Mouse (Mus musculus): ENCODE measurements around the gene Ifng. TPM values are rescaled to one million over a fixed set of nuclear protein-coding genes. Genes with fewer than 3 reads are reported as not detected.

Gene Ifng
- 0.50 TPM for polyA plus RNA-seq (2014; fragmentation: Illumina TruSeq; extraction: RNeasy Lipid Tissue Mini Kit (QIAGEN cat#74804); ENCODE audit: low read depth, low replicate concordance)

DNA sequence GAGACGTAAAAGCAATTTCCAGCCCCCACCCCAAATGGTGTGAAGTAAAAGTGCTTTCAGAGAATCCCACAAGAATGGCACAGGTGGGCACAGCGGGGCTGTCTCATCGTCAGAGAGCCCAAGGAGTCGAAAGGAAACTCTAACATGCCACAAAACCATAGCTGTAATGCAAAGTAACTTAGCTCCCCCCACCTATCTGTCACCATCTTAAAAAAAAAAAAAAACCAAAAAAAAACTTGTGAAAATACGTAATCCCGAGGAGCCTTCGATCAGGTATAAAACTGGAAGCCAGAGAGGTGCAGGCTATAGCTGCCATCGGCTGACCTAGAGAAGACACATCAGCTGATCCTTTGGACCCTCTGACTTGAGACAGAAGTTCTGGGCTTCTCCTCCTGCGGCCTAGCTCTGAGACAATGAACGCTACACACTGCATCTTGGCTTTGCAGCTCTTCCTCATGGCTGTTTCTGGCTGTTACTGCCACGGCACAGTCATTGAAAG is at the start of gene Ifng:
Ifng (plus strand) TSS at position 305 of the 499 bp plus-strand sequence.

Other genes with a start within 250 kb of the Ifng start
- gene Il22, start 236.1 kb upstream of the Ifng start, polyA plus RNA-seq (2014; fragmentation: Illumina TruSeq; extraction: RNeasy Lipid Tissue Mini Kit (QIAGEN cat#74804); ENCODE audit: low read depth, low replicate concordance) = not detected
- not detected for gene Gm32717, start 200.3 kb upstream of the Ifng start, polyA plus RNA-seq (2014; fragmentation: Illumina TruSeq; extraction: RNeasy Lipid Tissue Mini Kit (QIAGEN cat#74804); ENCODE audit: low read depth, low replicate concordance)
- gene Gm32802, start 182.4 kb upstream of the Ifng start, polyA plus RNA-seq (2014; fragmentation: Illumina TruSeq; extraction: RNeasy Lipid Tissue Mini Kit (QIAGEN cat#74804); ENCODE audit: low read depth, low replicate concordance) = not detected
- gene Iltifb, start 146.0 kb upstream of the Ifng start, polyA plus RNA-seq (2014; fragmentation: Illumina TruSeq; extraction: RNeasy Lipid Tissue Mini Kit (QIAGEN cat#74804); ENCODE audit: low read depth, low replicate concordance) = not detected
- gene Gm9040, start 114.1 kb upstream of the Ifng start, polyA plus RNA-seq (2014; fragmentation: Illumina TruSeq; extraction: RNeasy Lipid Tissue Mini Kit (QIAGEN cat#74804); ENCODE audit: low read depth, low replicate concordance) = not detected
- not detected for gene Gm9044, start 108.6 kb upstream of the Ifng start, polyA plus RNA-seq (2014; fragmentation: Illumina TruSeq; extraction: RNeasy Lipid Tissue Mini Kit (QIAGEN cat#74804); ENCODE audit: low read depth, low replicate concordance)
- gene Gm9045, start 103.2 kb upstream of the Ifng start, polyA plus RNA-seq (2014; fragmentation: Illumina TruSeq; extraction: RNeasy Lipid Tissue Mini Kit (QIAGEN cat#74804); ENCODE audit: low read depth, low replicate concordance) = not detected
- gene Gm9046, start 97.8 kb upstream of the Ifng start, polyA plus RNA-seq (2014; fragmentation: Illumina TruSeq; extraction: RNeasy Lipid Tissue Mini Kit (QIAGEN cat#74804); ENCODE audit: low read depth, low replicate concordance) = not detected
- not detected for gene Gm9048, start 92.4 kb upstream of the Ifng start, polyA plus RNA-seq (2014; fragmentation: Illumina TruSeq; extraction: RNeasy Lipid Tissue Mini Kit (QIAGEN cat#74804); ENCODE audit: low read depth, low replicate concordance)
- not detected for gene Gm9049, start 86.9 kb upstream of the Ifng start, polyA plus RNA-seq (2014; fragmentation: Illumina TruSeq; extraction: RNeasy Lipid Tissue Mini Kit (QIAGEN cat#74804); ENCODE audit: low read depth, low replicate concordance)

Measured in adipose tissue, adult 10 weeks (tissue).